Mouse (Mus musculus): ENCODE results near the gene Izumo4.

GRCm38 (mm10) chr10:80751188-80751832, 49.3 kb downstream of the Izumo4 start:
- peak; percentile 67 for TF ChIP-seq CTCF (IDR thresholded peaks at IDR 0.05; ENCODE audit: low read depth)
- no peak for TF ChIP-seq EP300 (IDR thresholded peaks at IDR 0.05; ENCODE audit: low read depth)
